Mouse (Mus musculus) neural tube, embryonic 14.5 days (tissue): ENCODE data around the gene Tcstv3. TPM values are rescaled to one million over a fixed set of nuclear protein-coding genes. Genes with fewer than 3 reads are reported as not detected.
"Not testable (repeated sequence)": the region's sequence is repeated elsewhere in the genome, so short reads cannot be mapped to it uniquely, and the experiment has no call there.

ENCODE experiments used
- ATAC-seq: fragments of 200-750 bp; cut with Nextera tagmentation; 2 replicates; pipeline ENCODE4 v1.8.0; 2017; ENCODE audit warnings: low read depth, mild to moderate bottlenecking, moderate TSS enrichment, moderate library complexity
- H3K27ac ChIP-seq: fragments of 300-500 bp; sonication (generic); 2 replicates; pipeline ENCODE4 v1.5.1; 2014; ENCODE audit warnings: low read depth, mild to moderate bottlenecking, control low read depth, low read length, moderate library complexity, mixed read lengths
- H3K27me3 ChIP-seq: fragments of 300-500 bp; sonication (generic); 2 replicates; pipeline ENCODE4 v1.6.1; 2014; ENCODE audit warnings: low read length; ENCODE audit not compliant: control insufficient read depth, insufficient read depth
- H3K36me3 ChIP-seq: fragments of 300-500 bp; sonication (generic); 2 replicates; pipeline ENCODE4 v1.6.1; 2014; ENCODE audit warnings: low read length, mixed read lengths; ENCODE audit not compliant: control insufficient read depth, insufficient read depth
- H3K4me1 ChIP-seq: fragments of 300-500 bp; sonication (generic); 2 replicates; pipeline ENCODE4 v1.6.1; 2014; ENCODE audit warnings: low read length; ENCODE audit not compliant: control insufficient read depth, insufficient read depth
- H3K4me2 ChIP-seq: fragments of 300-500 bp; sonication (generic); 2 replicates; pipeline ENCODE4 v1.6.1; 2014; ENCODE audit warnings: mild to moderate bottlenecking, low read depth, low read length, control low read depth
- H3K4me3 ChIP-seq: fragments of 300-500 bp; sonication (generic); 2 replicates; pipeline ENCODE4 v1.5.1; 2014; ENCODE audit warnings: low read depth, low read length, control low read depth, mixed read lengths
- H3K9ac ChIP-seq: fragments of 300-500 bp; sonication (generic); replicated peaks from 2 replicates; pipeline ENCODE4 v1.6.1; 2014; ENCODE audit warnings: low read depth, mild to moderate bottlenecking, control low read depth, low read length, mixed read lengths
- H3K9me3 ChIP-seq: fragments of 300-500 bp; sonication (generic); 2 replicates; pipeline ENCODE4 v1.6.1; 2016; ENCODE audit warnings: low read length; ENCODE audit not compliant: control insufficient read depth
- WGBS: fragments of 180-500 bp; shearing (Covaris S2); extraction: QIAGEN DNeasy Blood & Tissue Kit; methylation state at CpG from one replicate; pipeline ENCODE4 v1.1.7; 2014; 5-methylcytosine and 5-hydroxymethylcytosine counted together
- polyA plus RNA-seq: library from polyadenylated mRNA; unstranded; fragments of >200 nt; fragmentation: Nextera tagmentation; extraction: Ambion mirVana; gene quantifications from 2 replicates; pipeline ENCODE4 v1.2.1, GENCODE M21; 2014

The Tcstv3 gene
- polyA plus RNA-seq = not detected in 2 replicates

- H3K27me3 ChIP-seq, H3K9me3 ChIP-seq, H3K4me2 ChIP-seq, H3K36me3 ChIP-seq, H3K4me3 ChIP-seq, ATAC-seq, H3K4me1 ChIP-seq, H3K27ac ChIP-seq, H3K9ac ChIP-seq: not testable (repeated sequence)
- 80% methylated on average over 3 of the region's 3 CpGs for WGBS
These were observed at the start of gene Tcstv3 for GRCm38 (mm10) chr13:120316578-120316977. Tcstv3 (plus strand) TSS chr13:120316878.

GRCm38 (mm10) chr13:120277837-120278236 lies 38.8 kb upstream of the Tcstv3 start:
- 32% methylated on average over 2 of the region's 2 CpGs for WGBS

GRCm38 (mm10) chr13:120278784-120279183 lies 37.9 kb upstream of the Tcstv3 start:
- Histone ChIP-seq H3K9ac (no peak overlapping the region), H3K9me3 (no peaks in the 10 kb centered on the region), H3K4me1 (no peaks in the 10 kb centered on the region), H3K27ac (no peak overlapping the region), H3K4me3 (no peak overlapping the region), H3K27me3 (no peaks in the 10 kb centered on the region), H3K36me3 (no peaks in the 10 kb centered on the region), H3K4me2 (no peak overlapping the region)
- ATAC-seq = no peak
- WGBS = 95% methylated on average over 9 of the region's 9 CpGs

More at GRCm38 (mm10) chr13:120277837-120278236, 38.8 kb upstream of the Tcstv3 start:
- H3K9ac ChIP-seq, H3K27ac ChIP-seq, H3K4me2 ChIP-seq, H3K9me3 ChIP-seq, H3K4me1 ChIP-seq, H3K27me3 ChIP-seq, H3K4me3 ChIP-seq, ATAC-seq, H3K36me3 ChIP-seq: not testable (repeated sequence)

- H3K4me3 ChIP-seq = no peak overlapping the region
- H3K27ac ChIP-seq = no peak overlapping the region
- WGBS = 65% methylated on average over 1 of the region's 1 CpGs
- H3K36me3 ChIP-seq = no peaks in the 10 kb centered on the region
- H3K9ac ChIP-seq = no peak overlapping the region
- ATAC-seq = no peak
- no peak overlapping the region for H3K4me2 ChIP-seq
- no peaks in the 10 kb centered on the region for H3K4me1 ChIP-seq
- H3K9me3 ChIP-seq = no peaks in the 10 kb centered on the region
- H3K27me3 ChIP-seq = no peaks in the 10 kb centered on the region
These were observed 17.3 kb upstream of the Tcstv3 start for GRCm38 (mm10) chr13:120299324-120299894.

- Histone ChIP-seq H3K36me3 (no peaks in the 10 kb centered on the region), H3K9ac (no peak within 1 kb of the TSS), H3K4me1 (no peaks in the 10 kb centered on the region), H3K4me3 (no peak within 1 kb of the TSS), H3K9me3 (no peaks in the 10 kb centered on the region), H3K4me2 (no peak within 1 kb of the TSS), H3K27ac (no peak within 1 kb of the TSS), H3K27me3 (no peaks in the 10 kb centered on the region)
- 38% methylated on average over 2 of the region's 2 CpGs for WGBS
- ATAC-seq = no peak
These were observed 16.7 kb upstream of the Tcstv3 start, which contains the start of gene BC147527 for GRCm38 (mm10) chr13:120299991-120300442. BC147527 (plus strand) TSS chr13:120300392.

GRCm38 (mm10) chr13:120300853-120301252 lies 15.8 kb upstream of the Tcstv3 start:
- Histone ChIP-seq H3K27me3 (no peaks in the 10 kb centered on the region), H3K36me3 (no peaks in the 10 kb centered on the region), H3K4me2 (no peak overlapping the region), H3K4me1 (no peaks in the 10 kb centered on the region), H3K9me3 (no peaks in the 10 kb centered on the region), H3K9ac (no peak overlapping the region), H3K27ac (no peak overlapping the region), H3K4me3 (no peak overlapping the region)
- 76% methylated on average over 4 of the region's 4 CpGs for WGBS
- no peak for ATAC-seq

GRCm38 (mm10) chr13:120310749-120311148 lies 5.9 kb upstream of the Tcstv3 start:
- no peaks in the 10 kb centered on the region for H3K36me3 ChIP-seq
- no peaks in the 10 kb centered on the region for H3K27me3 ChIP-seq
- ATAC-seq = no peak
- H3K4me1 ChIP-seq = no peaks in the 10 kb centered on the region
- H3K4me2 ChIP-seq = no peak overlapping the region
- H3K27ac ChIP-seq = no peak overlapping the region
- H3K9me3 ChIP-seq = no peaks in the 10 kb centered on the region
- H3K4me3 ChIP-seq = no peak overlapping the region
- WGBS = 76% methylated on average over 4 of the region's 4 CpGs
- no peak overlapping the region for H3K9ac ChIP-seq

GRCm38 (mm10) chr13:120313584-120313983 lies 3.1 kb upstream of the Tcstv3 start:
- WGBS = 50% methylated on average over 14 of the region's 14 CpGs
- no peaks in the 10 kb centered on the region for H3K4me1 ChIP-seq
- no peak overlapping the region for H3K4me3 ChIP-seq
- H3K27me3 ChIP-seq = no peaks in the 10 kb centered on the region
- H3K27ac ChIP-seq = no peak overlapping the region
- H3K9ac ChIP-seq = no peak overlapping the region
- no peak overlapping the region for H3K4me2 ChIP-seq
- H3K36me3 ChIP-seq = no peaks in the 10 kb centered on the region
- ATAC-seq = no peak
- no peaks in the 10 kb centered on the region for H3K9me3 ChIP-seq

GRCm38 (mm10) chr13:120320183-120320582 lies 3.5 kb downstream of the Tcstv3 start:
- Histone ChIP-seq H3K4me2 (no peak overlapping the region), H3K9me3 (no peaks in the 10 kb centered on the region), H3K36me3 (no peaks in the 10 kb centered on the region), H3K27me3 (no peaks in the 10 kb centered on the region), H3K4me1 (no peaks in the 10 kb centered on the region), H3K4me3 (no peak overlapping the region), H3K27ac (no peak overlapping the region), H3K9ac (no peak overlapping the region)
- 70% methylated on average over 3 of the region's 3 CpGs for WGBS
- ATAC-seq = no peak
